Mouse (Mus musculus) left cerebral cortex, adult 6 months (tissue): ENCODE measurements around the gene Iqcc. TPM values are rescaled to one million over a fixed set of nuclear protein-coding genes. Genes with fewer than 3 reads are reported as not detected.

ENCODE experiments used
- long read RNA-seq, 2 experiments: library from polyadenylated mRNA; unstranded; transcript quantifications; one replicate each; pipeline ENCODE4 v2.0.0; 2019 to 2020
- polyA plus RNA-seq: library from polyadenylated mRNA; unstranded; fragments of <200 nt; fragmentation: Nextera tagmentation; gene quantifications from 2 replicates; pipeline ENCODE4 v1.2.3, GENCODE M21; 2021

Iqcc gene
- 28.3 and 34.4 TPM in 2 replicates for polyA plus RNA-seq
- long read RNA-seq, experiment 1, transcript Iqcc-201 (5 exons, 2,639 nt): major isoform, 19 of 58 reads
- long read RNA-seq, experiment 1, partial matches to known transcripts: 7 of 58 reads
- long read RNA-seq, experiment 1, other reads (novel, unspliced or antisense): 29 of 58 reads
- long read RNA-seq, experiment 2, transcript Iqcc-202 (3 exons, 491 nt): major isoform, 12 of 27 reads
- long read RNA-seq, experiment 2, partial matches to known transcripts: 1 of 27 reads
- long read RNA-seq, experiment 2, other reads (novel, unspliced or antisense): 10 of 27 reads

GRCm38 (mm10) chr4:129618786-129619691, at the start of gene Iqcc:
Gene Iqcc, minus strand, starts transcription at chr4:129619099.

GRCm38 (mm10) chr4:129640638-129641467, 22.0 kb upstream of the Iqcc start, which contains the start of gene Txlna:
Gene Txlna, minus strand, starts transcription at chr4:129641065.

GRCm38 (mm10) chr4:129623681-129624091, 4.8 kb upstream of the Iqcc start, which contains the start of gene Ccdc28b:
Gene Ccdc28b, minus strand, starts transcription at chr4:129623947.

GRCm38 (mm10) chr4:129614093-129614492, 4.8 kb downstream of the Iqcc start, which contains the start of gene Dcdc2b:
Gene Dcdc2b, minus strand, starts transcription at chr4:129614257.

GRCm38 (mm10) chr4:129600233-129601158, 18.4 kb downstream of the Iqcc start, which contains the start of the genes Eif3i and Tmem234:
Gene Eif3i, minus strand, starts transcription at chr4:129600648.
Gene Tmem234, plus strand, starts transcription at chr4:129600668.

GRCm38 (mm10) chr4:129578466-129578865, 40.4 kb downstream of the Iqcc start, which contains the start of gene Fam167b:
Gene Fam167b, minus strand, starts transcription at chr4:129578549.

GRCm38 (mm10) chr4:129573430-129573829, 45.5 kb downstream of the Iqcc start, which contains the start of gene Lck:
Gene Lck, minus strand, starts transcription at chr4:129573641.

Other genes with a start within 250 kb of the Iqcc start
- 5.9 and 6.3 TPM in 2 replicates for gene Zbtb8a, start 241.0 kb downstream of the Iqcc start, polyA plus RNA-seq
- 1.7 and 2.1 TPM in 2 replicates for gene Zbtb8b, start 178.2 kb downstream of the Iqcc start, polyA plus RNA-seq
- 10.7 and 16.6 TPM in 2 replicates for gene Bsdc1, start 157.5 kb downstream of the Iqcc start, polyA plus RNA-seq
- not detected in 2 replicates for gene Tssk3, start 128.1 kb downstream of the Iqcc start, polyA plus RNA-seq
- 0.79 and 1.7 TPM in 2 replicates for gene Fam229a, start 127.9 kb downstream of the Iqcc start, polyA plus RNA-seq
- gene Marcksl1, start 105.5 kb downstream of the Iqcc start, polyA plus RNA-seq: 21.0 and 51.8 TPM in 2 replicates
- 14.8 and 17.3 TPM in 2 replicates for gene Hdac1, start 76.4 kb downstream of the Iqcc start, polyA plus RNA-seq
- 1.9 and 2.3 TPM in 2 replicates for gene Lck, start 45.5 kb downstream of the Iqcc start, polyA plus RNA-seq
- 1.2 and 2.0 TPM in 2 replicates for gene Fam167b, start 40.5 kb downstream of the Iqcc start, polyA plus RNA-seq
- 253 and 304 TPM in 2 replicates for gene Eif3i, start 18.5 kb downstream of the Iqcc start, polyA plus RNA-seq
- gene Tmem234, start 18.4 kb downstream of the Iqcc start, polyA plus RNA-seq: 192 and 235 TPM in 2 replicates
- gene Dcdc2b, start 4.8 kb downstream of the Iqcc start, polyA plus RNA-seq: 3.3 and 4.0 TPM in 2 replicates
- gene Ccdc28b, start 4.8 kb upstream of the Iqcc start, polyA plus RNA-seq: 30.0 and 36.6 TPM in 2 replicates
- 15.0 and 16.5 TPM in 2 replicates for gene Txlna, start 22.0 kb upstream of the Iqcc start, polyA plus RNA-seq
- gene Kpna6, start 53.7 kb upstream of the Iqcc start, polyA plus RNA-seq: 8.9 and 10.7 TPM in 2 replicates
- gene Tmem39b, start 77.7 kb upstream of the Iqcc start, polyA plus RNA-seq: 6.0 and 13.0 TPM in 2 replicates
- 22.8 and 56.9 TPM in 2 replicates for gene Khdrbs1, start 123.2 kb upstream of the Iqcc start, polyA plus RNA-seq
- 125 and 264 TPM in 2 replicates for gene Ptp4a2, start 192.1 kb upstream of the Iqcc start, polyA plus RNA-seq